Mouse (Mus musculus) embryonic facial prominence, embryonic 10.5 days (tissue): ENCODE data around the gene Diras1. TPM values are rescaled to one million over a fixed set of nuclear protein-coding genes. Genes with fewer than 3 reads are reported as not detected.
"Not testable (repeated sequence)": the region's sequence is repeated elsewhere in the genome, so short reads cannot be mapped to it uniquely, and the experiment has no call there.

Experiments used
- DNase-seq: peaks from one replicate; pipeline ENCODE4 v3.0.0-alpha.2; 2017; ENCODE audit warnings: low spot score
- H3K27ac ChIP-seq: fragments of 300-500 bp; sonication (generic); replicated peaks from 2 replicates; pipeline ENCODE4 v1.5.1; 2016; ENCODE audit warnings: mild to moderate bottlenecking
- H3K27me3 ChIP-seq: fragments of 300-500 bp; sonication (generic); replicated peaks from 2 replicates; pipeline ENCODE4 v1.6.1; 2016; ENCODE audit warnings: low read depth, mild to moderate bottlenecking; ENCODE audit not compliant: poor library complexity, severe bottlenecking
- H3K36me3 ChIP-seq: fragments of 300-500 bp; sonication (generic); replicated peaks from 2 replicates; pipeline ENCODE4 v1.6.1; 2016; ENCODE audit warnings: mild to moderate bottlenecking, moderate library complexity
- H3K4me1 ChIP-seq: fragments of 300-500 bp; sonication (generic); 2 replicates; pipeline ENCODE4 v1.6.1; 2016
- H3K4me3 ChIP-seq: fragments of 300-500 bp; sonication (generic); 2 replicates; pipeline ENCODE4 v1.5.1; 2016; ENCODE audit warnings: mild to moderate bottlenecking, moderate library complexity
- H3K9me3 ChIP-seq: fragments of 300-500 bp; sonication (generic); 2 replicates; pipeline ENCODE4 v1.6.1; 2016; ENCODE audit warnings: mild to moderate bottlenecking
- WGBS: fragments of 180-500 bp; shearing (Covaris S2); methylation state at CpG from one replicate; pipeline ENCODE4 v1.1.7; 2016; 5-methylcytosine and 5-hydroxymethylcytosine counted together
- polyA plus RNA-seq: library from polyadenylated mRNA; unstranded; fragments of >200 nt; fragmentation: Nextera tagmentation; extraction: Ambion mirVana; gene quantifications from 2 replicates; pipeline ENCODE4 v1.2.1, GENCODE M21; 2016

Gene Diras1
- polyA plus RNA-seq, 1 experiment from 2014 or later: 1.4 TPM

- H3K27me3 ChIP-seq: peaks cover 54% of the 10 kb centered on the region
- no peak for DNase-seq
- 13% methylated on average over 3 of the region's 3 CpGs for WGBS
These were observed 34.5 kb downstream of the Diras1 start for GRCm38 (mm10) chr10:80991007-80991406.

GRCm38 (mm10) chr10:80990406-80990805 is 35.1 kb downstream of the Diras1 start:
- peaks cover 60% of the 10 kb centered on the region for H3K27me3 ChIP-seq
- 74% methylated on average over 7 of the region's 7 CpGs for WGBS

More at GRCm38 (mm10) chr10:80991007-80991406, 34.5 kb downstream of the Diras1 start:
- Histone ChIP-seq H3K4me3 (no peak overlapping the region), H3K4me1 (peaks cover 8% of the 10 kb centered on the region), H3K36me3 (no peaks in the 10 kb centered on the region), H3K27ac (no peak overlapping the region), H3K9me3 (no peaks in the 10 kb centered on the region)

GRCm38 (mm10) chr10:80989854-80990253 is 35.6 kb downstream of the Diras1 start:
- whole genome bisulfite sequencing: 63% methylated on average over 4 of the region's 4 CpGs
- not testable (repeated sequence) for H3K4me3 ChIP-seq, H3K36me3 ChIP-seq, H3K27ac ChIP-seq, H3K9me3 ChIP-seq, DNase-seq
- peaks cover 16% of the 10 kb centered on the region for H3K4me1 ChIP-seq
- peaks cover 63% of the 10 kb centered on the region for H3K27me3 ChIP-seq

More at GRCm38 (mm10) chr10:80990406-80990805, 35.1 kb downstream of the Diras1 start:
- Histone ChIP-seq H3K36me3 (no peaks in the 10 kb centered on the region), H3K27ac (no peak overlapping the region), H3K4me3 (no peak overlapping the region), H3K9me3 (no peaks in the 10 kb centered on the region), H3K4me1 (peaks cover 14% of the 10 kb centered on the region)
- no peak for DNase-seq

- whole genome bisulfite sequencing: 70% methylated on average over 6 of the region's 6 CpGs
- H3K4me1 ChIP-seq: peaks cover 16% of the 10 kb centered on the region
- no peak overlapping the region for H3K4me3 ChIP-seq
- no peak overlapping the region for H3K27ac ChIP-seq
- no peaks in the 10 kb centered on the region for H3K9me3 ChIP-seq
- no peaks in the 10 kb centered on the region for H3K36me3 ChIP-seq
- DNase-seq: no peak
- H3K27me3 ChIP-seq: peaks cover 63% of the 10 kb centered on the region
These were observed 36.0 kb downstream of the Diras1 start for GRCm38 (mm10) chr10:80989446-80989845.

GRCm38 (mm10) chr10:80987709-80988441 is 37.6 kb downstream of the Diras1 start:
- peaks cover 60% of the 10 kb centered on the region for H3K27me3 ChIP-seq
- peak; percentile 92 for DNase-seq
- H3K4me3 ChIP-seq: 0 out of 2 replicates have a peak overlapping the region, but pooled peaks have one; percentile 1
- H3K27ac ChIP-seq: peak overlapping the region; percentile 63
- WGBS: 10% methylated on average over 10 of the region's 10 CpGs
- no peaks in the 10 kb centered on the region for H3K36me3 ChIP-seq
- H3K4me1 ChIP-seq: peaks cover 17% of the 10 kb centered on the region
- H3K9me3 ChIP-seq: no peaks in the 10 kb centered on the region

GRCm38 (mm10) chr10:80986754-80987153 is 38.7 kb downstream of the Diras1 start:
- 75% methylated on average over 6 of the region's 6 CpGs for WGBS
- Histone ChIP-seq H3K9me3 (no peaks in the 10 kb centered on the region), H3K4me3 (no peak overlapping the region), H3K27ac (no peak overlapping the region), H3K27me3 (peaks cover 56% of the 10 kb centered on the region), H3K4me1 (peaks cover 26% of the 10 kb centered on the region), H3K36me3 (no peaks in the 10 kb centered on the region)
- DNase-seq: no peak

GRCm38 (mm10) chr10:80985970-80986701 is 39.3 kb downstream of the Diras1 start:
- DNase-seq: no peak
- no peaks in the 10 kb centered on the region for H3K9me3 ChIP-seq
- H3K4me3 ChIP-seq: peak overlapping the region; percentile 40
- peaks cover 56% of the 10 kb centered on the region for H3K27me3 ChIP-seq
- H3K4me1 ChIP-seq: peaks cover 26% of the 10 kb centered on the region
- no peak overlapping the region for H3K27ac ChIP-seq
- WGBS: 35% methylated on average over 13 of the region's 13 CpGs
- H3K36me3 ChIP-seq: no peaks in the 10 kb centered on the region

GRCm38 (mm10) chr10:80985241-80985969 is 40.1 kb downstream of the Diras1 start:
- H3K27ac ChIP-seq: no peak overlapping the region
- peak overlapping the region; percentile 40 for H3K4me3 ChIP-seq
- DNase-seq: no peak
- H3K4me1 ChIP-seq: peaks cover 26% of the 10 kb centered on the region
- H3K27me3 ChIP-seq: peaks cover 56% of the 10 kb centered on the region
- H3K9me3 ChIP-seq: no peaks in the 10 kb centered on the region
- no peaks in the 10 kb centered on the region for H3K36me3 ChIP-seq
- 10% methylated on average over 37 of the region's 37 CpGs for WGBS

- peaks cover 26% of the 10 kb centered on the region for H3K4me1 ChIP-seq
- H3K4me3 ChIP-seq: no peak overlapping the region
- DNase-seq: no peak
- no peak overlapping the region for H3K27ac ChIP-seq
- peaks cover 53% of the 10 kb centered on the region for H3K27me3 ChIP-seq
- no peaks in the 10 kb centered on the region for H3K9me3 ChIP-seq
- 87% methylated on average over 12 of the region's 12 CpGs for WGBS
- H3K36me3 ChIP-seq: no peaks in the 10 kb centered on the region
These were observed 41.2 kb downstream of the Diras1 start for GRCm38 (mm10) chr10:80984223-80984622.

- H3K4me1 ChIP-seq: peaks cover 21% of the 10 kb centered on the region
- WGBS: 61% methylated on average over 4 of the region's 4 CpGs
These were observed 43.1 kb downstream of the Diras1 start for GRCm38 (mm10) chr10:80982381-80982780.

GRCm38 (mm10) chr10:80981564-80982112 is 43.8 kb downstream of the Diras1 start:
- H3K9me3 ChIP-seq: no peaks in the 10 kb centered on the region
- peaks cover 21% of the 10 kb centered on the region for H3K4me1 ChIP-seq
- peaks cover 34% of the 10 kb centered on the region for H3K27me3 ChIP-seq
- DNase-seq: no peak
- no peak overlapping the region for H3K27ac ChIP-seq
- 66% methylated on average over 7 of the region's 7 CpGs for WGBS
- H3K36me3 ChIP-seq: no peaks in the 10 kb centered on the region
- H3K4me3 ChIP-seq: no peak overlapping the region

More at GRCm38 (mm10) chr10:80982381-80982780, 43.1 kb downstream of the Diras1 start:
- Histone ChIP-seq H3K27me3 (peaks cover 42% of the 10 kb centered on the region), H3K36me3 (no peaks in the 10 kb centered on the region), H3K4me3 (no peak overlapping the region), H3K9me3 (no peaks in the 10 kb centered on the region), H3K27ac (no peak overlapping the region)
- no peak for DNase-seq

- Histone ChIP-seq H3K36me3 (no peaks in the 10 kb centered on the region), H3K4me3 (no peak overlapping the region), H3K4me1 (peaks cover 21% of the 10 kb centered on the region), H3K27me3 (no peaks in the 10 kb centered on the region), H3K9me3 (peaks cover 2% of the 10 kb centered on the region; the same call in 1 of the 2 replicates), H3K27ac (no peak overlapping the region)
- 92% methylated on average over 11 of the region's 11 CpGs for WGBS
- no peak for DNase-seq
These were observed 50.0 kb downstream of the Diras1 start for GRCm38 (mm10) chr10:80975478-80975877.
